Mouse (Mus musculus) left cerebral cortex, postnatal 4 days (tissue): ENCODE measurements around the gene Pcdh19. TPM values are rescaled to one million over a fixed set of nuclear protein-coding genes. Genes with fewer than 3 reads are reported as not detected.

Source experiments
- total RNA-seq, 2 experiments: library from RNA; stranded (reverse); gene quantifications; 2 replicates each; pipeline ENCODE4 v1.2.3; 2021

Pcdh19 gene
- total RNA-seq, 2 experiments from 2014 or later: 93.4 to 96.2 TPM

Other genes with a start within 250 kb of the Pcdh19 start
- gene Tnmd, start 162.0 kb upstream of the Pcdh19 start, total RNA-seq: under 1 TPM in 1 of 2 experiments, not detected in 1; 0.28 TPM
- 10 to 100 TPM; 86.6 to 92.0 TPM for gene Tspan6, start 209.4 kb upstream of the Pcdh19 start, total RNA-seq
- under 1 TPM; 0.50 to 0.84 TPM for gene Srpx2, start 219.4 kb upstream of the Pcdh19 start, total RNA-seq